Mouse (Mus musculus) stomach, postnatal 0 days (tissue): ENCODE results near the gene Chd3.

Experiments used
- CTCF ChIP-seq: IDR thresholded peaks from 2 replicates; pipeline ENCODE4 v1.5.1; 2016; ENCODE audit warnings: antibody characterized with exemption, low read depth, mild to moderate bottlenecking, moderate library complexity
- EP300 ChIP-seq: optimal IDR thresholded peaks from 2 replicates; pipeline ENCODE3; 2016; ENCODE audit warnings: antibody characterized with exemption

GRCm38 (mm10) chr11:69322693-69323471 lies 46.3 kb downstream of the Chd3 start:
- TF ChIP-seq EP300 = no peak
- TF ChIP-seq CTCF = no peak
